Comparison of ENCODE assay signal across 1 mouse cellular context in genomic region chr19:7064571-7064970, GRCm38 (mm10).
TF ChIP-seq lines count a peak whose summit lies in the region.

No protein-coding gene starts in this region.

TF ChIP-seq in MEL, 35 proteins besides CTCF, POLR2A, EP300 and RAD21 (continued from another document):
- TF ChIP-seq BHLHE40 (IDR thresholded peaks at IDR 0.05; ENCODE audit: borderline replicate concordance, low read depth, low read length): no peak
- peak; percentile 25; the same call in 1 of the 2 replicates for TF ChIP-seq TCF12 (IDR thresholded peaks at IDR 0.05; ENCODE audit: low read depth, low read length)
- peak; percentile 29; the same call in 1 of the 2 replicates for TF ChIP-seq MAX (IDR thresholded peaks at IDR 0.05; ENCODE audit: low read length)
- no peak for TF ChIP-seq MEF2A (IDR thresholded peaks at IDR 0.05; ENCODE audit: extremely low read depth, insufficient replicate concordance, low read depth, low read length, poor library complexity, severe bottlenecking)
TF ChIP-seq in MEL: peak in this region for 9.
